Mouse (Mus musculus): ENCODE measurements around the gene Was. TPM values are rescaled to one million over a fixed set of nuclear protein-coding genes. Genes with fewer than 3 reads are reported as not detected.
A peak's percentile ranks its signal among the peaks of the same experiment; 100 is the strongest.
"Not testable (repeated sequence)": the region's sequence is repeated elsewhere in the genome, so short reads cannot be mapped to it uniquely, and the experiment has no call there.

Was gene
- polyA plus RNA-seq, 1 experiment from 2014 or later: 0.14 TPM

DNA sequence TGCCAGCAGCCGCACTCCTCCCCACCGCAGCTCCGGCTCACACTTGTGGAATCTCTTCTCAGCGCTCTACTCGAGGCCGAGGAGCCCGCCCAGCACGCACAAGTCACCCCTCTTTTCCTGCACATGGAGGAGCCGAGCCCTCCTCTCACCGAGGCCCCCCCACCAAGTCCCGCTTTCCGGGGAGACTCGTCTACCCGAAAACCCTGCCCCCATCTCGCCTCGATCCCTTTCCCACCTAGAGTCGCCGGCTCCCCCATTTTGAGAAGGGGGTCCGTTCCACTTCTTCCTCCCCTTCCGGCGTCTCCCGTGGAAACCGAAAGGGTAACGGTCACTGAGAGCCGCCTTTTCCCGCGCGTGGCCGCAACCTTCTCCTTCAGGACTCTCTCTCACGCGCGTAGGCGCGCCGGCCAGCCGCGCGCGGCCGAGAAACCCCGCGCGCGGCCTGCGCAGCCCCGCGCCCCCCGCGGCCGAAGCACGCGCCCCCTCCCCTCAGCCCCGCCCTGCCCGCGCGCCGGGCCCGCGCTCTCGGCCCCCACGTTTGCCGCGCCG, 16.3 kb downstream of the Was start:
- 29% methylated on average over 56 of the region's 64 CpGs for WGBS
- H3K4me1 ChIP-seq: peaks cover 7% of the 10 kb centered on the region
- peak overlapping the region; percentile 88 for H3K27ac ChIP-seq (replicated peaks)
- H3K36me3 ChIP-seq: peaks cover 7% of the 10 kb centered on the region; the same call in 1 of the 2 replicates
- H3K4me3 ChIP-seq (replicated peaks): peak overlapping the region; percentile 53
- peak overlapping the region; percentile 50 for H3K9ac ChIP-seq (replicated peaks)
- peak; percentile 16; the same call in 1 of the 2 replicates for ATAC-seq (ENCODE audit: low FRiP score)
- no peaks in the 10 kb centered on the region for H3K9me3 ChIP-seq (replicated peaks)
- H3K27me3 ChIP-seq (replicated peaks): no peaks in the 10 kb centered on the region
- H3K4me2 ChIP-seq: peak overlapping the region; percentile 58

DNA sequence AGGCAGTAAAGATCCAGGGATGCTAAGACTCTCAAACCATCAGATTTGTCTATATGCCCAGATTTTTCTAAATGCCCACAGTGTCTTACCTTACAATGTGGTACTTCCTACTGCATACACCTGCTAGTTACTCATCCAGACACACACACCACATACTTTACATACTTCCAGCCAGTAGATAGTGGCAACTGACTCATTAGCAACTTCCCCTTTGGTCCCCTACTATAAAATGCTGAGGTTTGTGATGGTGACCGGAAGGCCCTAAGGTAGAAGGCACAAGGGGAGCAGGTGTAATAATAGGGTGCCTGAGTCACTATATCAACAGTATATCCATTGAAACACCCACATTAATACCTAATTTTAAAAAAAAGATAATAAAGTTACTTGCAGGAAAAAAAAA, 21.1 kb downstream of the Was start:
- Histone ChIP-seq H3K27me3 (replicated peaks) (no peaks in the 10 kb centered on the region), H3K36me3 (peaks cover 17% of the 10 kb centered on the region), H3K9me3 (replicated peaks) (no peaks in the 10 kb centered on the region), H3K4me3 (replicated peaks) (no peak overlapping the region), H3K4me1 (peaks cover 7% of the 10 kb centered on the region), H3K9ac (replicated peaks) (no peak overlapping the region), H3K27ac (replicated peaks) (no peak overlapping the region), H3K4me2 (no peak overlapping the region)
- 100% methylated on average over 1 of the region's 1 CpGs for WGBS
- ATAC-seq (ENCODE audit: low FRiP score): no peak

DNA sequence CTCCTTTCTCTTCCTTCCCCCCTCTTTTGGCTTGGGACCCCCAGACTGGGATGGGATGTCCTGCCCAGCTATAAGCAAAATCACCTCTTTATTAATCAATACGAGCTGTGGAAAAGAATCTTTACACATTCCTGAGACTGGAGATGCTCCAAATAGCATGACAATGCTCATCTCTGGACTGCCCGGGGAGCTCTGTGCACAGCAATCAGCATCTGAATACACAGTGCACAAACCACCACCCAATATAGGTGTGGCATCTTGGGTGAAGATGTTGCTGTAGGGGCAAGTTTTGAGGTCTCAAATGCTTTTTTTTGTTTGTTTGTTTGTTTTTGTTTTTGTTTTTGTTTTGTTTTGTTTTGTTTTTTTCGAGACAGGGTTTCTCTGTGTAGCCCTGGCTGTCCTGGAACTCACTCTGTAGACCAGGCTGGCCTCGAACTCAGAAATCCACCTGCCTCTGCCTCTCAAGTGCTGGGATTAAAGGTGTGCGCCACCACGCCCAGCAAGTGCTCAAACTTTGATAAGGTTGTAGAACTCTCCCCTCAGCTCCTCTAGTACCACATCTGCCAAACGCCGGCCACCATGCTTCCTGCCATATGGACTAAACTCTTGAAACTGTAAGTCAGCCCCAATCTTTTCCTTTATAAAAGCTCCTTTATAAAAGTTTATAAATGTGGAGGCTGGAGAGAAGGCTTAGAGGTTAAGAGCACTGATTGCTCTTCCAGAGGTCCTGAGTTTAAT, 39.1 kb downstream of the Was start:
- H3K9ac ChIP-seq (replicated peaks); H3K4me2 ChIP-seq; H3K4me3 ChIP-seq (replicated peaks); ATAC-seq (ENCODE audit: low FRiP score); H3K9me3 ChIP-seq (replicated peaks); H3K27me3 ChIP-seq (replicated peaks); H3K36me3 ChIP-seq; H3K27ac ChIP-seq (replicated peaks); H3K4me1 ChIP-seq: not testable (repeated sequence)
- 86% methylated on average over 8 of the region's 8 CpGs for WGBS

DNA sequence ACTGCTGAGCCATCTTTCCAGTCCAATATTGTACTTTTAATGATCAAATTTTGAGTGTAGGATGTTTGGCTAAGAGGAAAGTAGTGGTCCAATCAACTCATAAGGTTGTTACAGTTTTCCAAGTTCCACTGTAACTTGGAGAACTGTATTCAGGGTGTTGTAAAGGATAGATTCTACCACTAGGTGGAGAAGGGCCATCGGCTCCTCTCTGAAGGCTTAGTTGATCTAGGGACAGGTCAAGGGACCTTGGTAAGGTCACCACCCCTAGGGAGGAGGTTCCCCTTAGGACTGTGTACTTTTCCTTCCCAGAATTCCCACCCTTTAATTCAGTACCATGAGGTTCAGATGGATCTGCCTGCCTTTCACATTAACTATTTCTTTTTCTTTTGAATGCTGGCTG, 57.3 kb downstream of the Was start:
- Histone ChIP-seq H3K27me3 (replicated peaks) (no peaks in the 10 kb centered on the region), H3K36me3 (no peaks in the 10 kb centered on the region), H3K4me1 (no peaks in the 10 kb centered on the region), H3K9ac (replicated peaks) (no peak overlapping the region), H3K27ac (replicated peaks) (no peak overlapping the region), H3K9me3 (replicated peaks) (no peaks in the 10 kb centered on the region), H3K4me2 (no peak overlapping the region), H3K4me3 (replicated peaks) (no peak overlapping the region)
- ATAC-seq (ENCODE audit: low FRiP score): no peak
- WGBS: 56% methylated on average over 1 of the region's 1 CpGs

Other genes with a start within 250 kb of the Was start
- 40.0 and 40.4 TPM in 2 replicates for gene Otud5, start 249.1 kb downstream of the Was start, polyA plus RNA-seq (2015; fragmentation: Nextera tagmentation; extraction: Ambion mirVana)
- gene Pim2, start 212.2 kb downstream of the Was start, polyA plus RNA-seq (2015; fragmentation: Nextera tagmentation; extraction: Ambion mirVana): 21.0 and 26.8 TPM in 2 replicates
- gene Slc35a2, start 206.5 kb downstream of the Was start, polyA plus RNA-seq (2015; fragmentation: Nextera tagmentation; extraction: Ambion mirVana): 46.9 and 47.3 TPM in 2 replicates
- 194 and 201 TPM in 2 replicates for gene Pqbp1, start 191.2 kb downstream of the Was start, polyA plus RNA-seq (2015; fragmentation: Nextera tagmentation; extraction: Ambion mirVana)
- gene Timm17b, start 191.1 kb downstream of the Was start, polyA plus RNA-seq (2015; fragmentation: Nextera tagmentation; extraction: Ambion mirVana): 152 TPM in 2 replicates
- gene Gm10491, start 182.7 kb downstream of the Was start, polyA plus RNA-seq (2015; fragmentation: Nextera tagmentation; extraction: Ambion mirVana): not detected in 2 replicates
- gene Gm10490, start 181.0 kb downstream of the Was start, polyA plus RNA-seq (2015; fragmentation: Nextera tagmentation; extraction: Ambion mirVana): not detected in 2 replicates
- 292 and 368 TPM in 2 replicates for gene Pcsk1n, start 170.7 kb downstream of the Was start, polyA plus RNA-seq (2015; fragmentation: Nextera tagmentation; extraction: Ambion mirVana)
- 0.28 TPM in 1 of 2 replicates, not detected in the other for gene Eras, start 161.9 kb downstream of the Was start, polyA plus RNA-seq (2015; fragmentation: Nextera tagmentation; extraction: Ambion mirVana)
- gene Hdac6, start 142.6 kb downstream of the Was start, polyA plus RNA-seq (2015; fragmentation: Nextera tagmentation; extraction: Ambion mirVana): 57.4 and 61.3 TPM in 2 replicates
- gene Gata1, start 112.4 kb downstream of the Was start, polyA plus RNA-seq (2015; fragmentation: Nextera tagmentation; extraction: Ambion mirVana): 3.1 TPM in 1 of 2 replicates, not detected in the other
- gene Glod5, start 72.0 kb downstream of the Was start, polyA plus RNA-seq (2015; fragmentation: Nextera tagmentation; extraction: Ambion mirVana): 0.28 and 0.88 TPM in 2 replicates
- gene Suv39h1, start 15.7 kb downstream of the Was start, polyA plus RNA-seq (2015; fragmentation: Nextera tagmentation; extraction: Ambion mirVana): 34.6 and 42.5 TPM in 2 replicates
- gene Wdr13, start 42.4 kb upstream of the Was start, polyA plus RNA-seq (2015; fragmentation: Nextera tagmentation; extraction: Ambion mirVana): 56.2 and 64.9 TPM in 2 replicates
- 309 and 341 TPM in 2 replicates for gene Rbm3, start 55.4 kb upstream of the Was start, polyA plus RNA-seq (2015; fragmentation: Nextera tagmentation; extraction: Ambion mirVana)
- gene Tbc1d25, start 85.7 kb upstream of the Was start, polyA plus RNA-seq (2015; fragmentation: Nextera tagmentation; extraction: Ambion mirVana): 22.7 and 23.3 TPM in 2 replicates
- 32.1 and 36.2 TPM in 2 replicates for gene Ebp, start 103.0 kb upstream of the Was start, polyA plus RNA-seq (2015; fragmentation: Nextera tagmentation; extraction: Ambion mirVana)
- 41.9 and 48.9 TPM in 2 replicates for gene Porcn, start 116.0 kb upstream of the Was start, polyA plus RNA-seq (2015; fragmentation: Nextera tagmentation; extraction: Ambion mirVana)
- 44.7 and 47.1 TPM in 2 replicates for gene Ftsj1, start 161.9 kb upstream of the Was start, polyA plus RNA-seq (2015; fragmentation: Nextera tagmentation; extraction: Ambion mirVana)
- gene Slc38a5, start 180.6 kb upstream of the Was start, polyA plus RNA-seq (2015; fragmentation: Nextera tagmentation; extraction: Ambion mirVana): 36.8 and 41.2 TPM in 2 replicates
- gene Ssxb10, start 236.9 kb upstream of the Was start, polyA plus RNA-seq (2015; fragmentation: Nextera tagmentation; extraction: Ambion mirVana): not detected in 2 replicates

Measured in neural tube, embryonic 15.5 days (tissue).